Mouse (Mus musculus) CD4-positive, CD25-positive, alpha-beta regulatory T cell (primary cell): ENCODE measurements around the gene Dusp6. TPM values are rescaled to one million over a fixed set of nuclear protein-coding genes. Genes with fewer than 3 reads are reported as not detected.

Source experiments
- polyA plus RNA-seq: library from polyadenylated mRNA; unstranded; fragments of 100-300 nt; shearing (Covaris generic); gene quantifications from one replicate; pipeline ENCODE4 v1.2.1, GENCODE M21; 2017

Gene Dusp6
- 39.6 TPM for polyA plus RNA-seq

GRCm38 (mm10) chr10:99262867-99263379 lies at the start of gene Dusp6:
TSS of gene Dusp6 (plus strand) at chr10:99263231.

Other genes with a start within 250 kb of the Dusp6 start
- 26.9 TPM for gene Poc1b, start 156.2 kb upstream of the Dusp6 start, polyA plus RNA-seq
- gene Galnt4, start 155.1 kb upstream of the Dusp6 start, polyA plus RNA-seq: 8.6 TPM
- 1.3 TPM for gene Phxr2, start 136.9 kb upstream of the Dusp6 start, polyA plus RNA-seq